Mouse (Mus musculus) stomach, postnatal 0 days (tissue): ENCODE data around the gene Caly. TPM values are rescaled to one million over a fixed set of nuclear protein-coding genes. Genes with fewer than 3 reads are reported as not detected.

Experiments used
- ATAC-seq: fragments of 200-750 bp; cut with Nextera tagmentation; 2 replicates; pipeline ENCODE4 v1.8.0; 2017; ENCODE audit not compliant: low FRiP score, low TSS enrichment
- DNase-seq: peaks from one replicate; pipeline ENCODE4 v3.0.0-alpha.2; 2016; ENCODE audit warnings: low spot score
- H3K27ac ChIP-seq: fragments of 300-500 bp; sonication (generic); replicated peaks from 2 replicates; pipeline ENCODE4 v1.5.1; 2014; ENCODE audit warnings: mild to moderate bottlenecking, control low read depth
- H3K27me3 ChIP-seq: fragments of 300-500 bp; sonication (generic); 2 replicates; pipeline ENCODE4 v1.6.1; 2014; ENCODE audit warnings: low read length; ENCODE audit not compliant: control insufficient read depth, insufficient read depth
- H3K36me3 ChIP-seq: fragments of 300-500 bp; sonication (generic); 2 replicates; pipeline ENCODE4 v1.6.1; 2014; ENCODE audit warnings: low read length, mixed read lengths; ENCODE audit not compliant: control insufficient read depth, insufficient read depth
- H3K4me1 ChIP-seq: fragments of 300-500 bp; sonication (generic); replicated peaks from 2 replicates; pipeline ENCODE4 v1.6.1; 2014; ENCODE audit warnings: antibody characterized with exemption; ENCODE audit not compliant: control insufficient read depth, insufficient read depth
- H3K4me2 ChIP-seq: fragments of 300-500 bp; sonication (generic); replicated peaks from 2 replicates; pipeline ENCODE4 v1.6.1; 2014; ENCODE audit warnings: low read depth, mild to moderate bottlenecking, control low read depth, moderate library complexity
- H3K4me3 ChIP-seq: fragments of 300-500 bp; sonication (generic); 2 replicates; pipeline ENCODE4 v1.5.1; 2014; ENCODE audit warnings: low read depth, low read length, control low read depth
- H3K9ac ChIP-seq: fragments of 300-500 bp; sonication (generic); 2 replicates; pipeline ENCODE4 v1.6.1; 2014; ENCODE audit warnings: mild to moderate bottlenecking, low read length, control low read depth, mixed read lengths
- H3K9me3 ChIP-seq: fragments of 300-500 bp; sonication (generic); 2 replicates; pipeline ENCODE4 v1.6.1; 2016; ENCODE audit warnings: low read length; ENCODE audit not compliant: control insufficient read depth
- CTCF ChIP-seq: IDR thresholded peaks from 2 replicates; pipeline ENCODE4 v1.5.1; 2016; ENCODE audit warnings: antibody characterized with exemption, low read depth, mild to moderate bottlenecking, moderate library complexity
- EP300 ChIP-seq: optimal IDR thresholded peaks from 2 replicates; pipeline ENCODE3; 2016; ENCODE audit warnings: antibody characterized with exemption
- WGBS: fragments of 180-500 bp; shearing (Covaris S2); extraction: QIAGEN DNeasy Blood & Tissue Kit; methylation state at CpG from one replicate; pipeline ENCODE4 v1.1.7; 2014; 5-methylcytosine and 5-hydroxymethylcytosine counted together
- polyA plus RNA-seq: library from polyadenylated mRNA; unstranded; fragments of >200 nt; fragmentation: Nextera tagmentation; extraction: Ambion mirVana; gene quantifications from 2 replicates; pipeline ENCODE4 v1.2.1, GENCODE M21; 2015

Caly gene
- 4.5 and 5.6 TPM in 2 replicates for polyA plus RNA-seq

GRCm38 (mm10) chr7:140082242-140082678 is at the start of gene Caly:
Gene Caly (minus strand): TSS chr7:140082548.
- DNase-seq: peak; percentile 61

GRCm38 (mm10) chr7:140127911-140128310 is 45.6 kb upstream of the Caly start:
- TF ChIP-seq EP300 (no peak), CTCF (no peak)
- ATAC-seq: no peak
- 91% methylated on average over 2 of the region's 2 CpGs for WGBS
- Histone ChIP-seq H3K9me3 (no peaks in the 10 kb centered on the region), H3K27ac (no peak overlapping the region), H3K36me3 (no peaks in the 10 kb centered on the region; the same call in 1 of the 2 replicates), H3K4me3 (no peak overlapping the region), H3K9ac (no peak overlapping the region), H3K4me1 (peaks cover 3% of the 10 kb centered on the region; the same call in 1 of the 2 replicates), H3K27me3 (no peaks in the 10 kb centered on the region), H3K4me2 (no peak overlapping the region)
- DNase-seq: no peak

More at GRCm38 (mm10) chr7:140082242-140082678, at the start of gene Caly:
- ATAC-seq: peak; percentile 62; the same call in 1 of the 2 replicates
- WGBS: 8% methylated on average over 18 of the region's 18 CpGs
- Histone ChIP-seq H3K36me3 (no peaks in the 10 kb centered on the region), H3K4me2 (no peak within 1 kb of the TSS), H3K27ac (no peak within 1 kb of the TSS), H3K4me3 (no peak within 1 kb of the TSS), H3K9ac (no peak within 1 kb of the TSS), H3K27me3 (peaks cover 3% of the 10 kb centered on the region; the same call in 1 of the 2 replicates), H3K9me3 (no peaks in the 10 kb centered on the region), H3K4me1 (no peaks in the 10 kb centered on the region)
- TF ChIP-seq EP300 (no peak), CTCF (peak; percentile 68)

- Histone ChIP-seq H3K27me3 (no peaks in the 10 kb centered on the region), H3K9ac (peak overlapping the region; percentile 32; the same call in 1 of the 2 replicates), H3K27ac (no peak overlapping the region; the same call in 1 of the 2 replicates), H3K36me3 (no peaks in the 10 kb centered on the region; the same call in 1 of the 2 replicates), H3K4me3 (peak overlapping the region; percentile 12; the same call in 1 of the 2 replicates), H3K4me1 (peaks cover 3% of the 10 kb centered on the region; the same call in 1 of the 2 replicates), H3K4me2 (peak overlapping the region; percentile 31), H3K9me3 (no peaks in the 10 kb centered on the region)
- WGBS: 63% methylated on average over 3 of the region's 3 CpGs
- DNase-seq (no peak), ATAC-seq (no peak; the same call in 1 of the 2 replicates)
- TF ChIP-seq CTCF: no peak
- no peak for TF ChIP-seq EP300
These were observed 44.6 kb upstream of the Caly start for GRCm38 (mm10) chr7:140126934-140127333.

DNA sequence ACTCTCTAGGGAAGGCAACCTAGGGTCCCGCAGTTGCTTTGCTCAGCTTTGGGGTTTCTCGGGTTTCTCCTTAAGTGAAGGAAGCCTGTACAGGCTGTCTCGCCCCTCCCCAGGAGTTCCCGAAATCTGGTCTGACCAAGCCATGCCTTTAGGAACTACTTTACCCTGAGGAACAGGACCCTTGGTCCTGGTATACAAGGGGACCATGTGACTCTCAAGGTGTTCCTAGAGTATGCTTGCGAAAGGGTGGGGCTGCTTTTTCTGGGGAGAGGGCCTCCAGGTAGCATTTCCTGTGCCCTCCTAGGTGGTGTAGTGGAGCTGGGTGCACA is 43.6 kb upstream of the Caly start:
- peak overlapping the region; percentile 89 for H3K9ac ChIP-seq
- peaks cover 3% of the 10 kb centered on the region; the same call in 1 of the 2 replicates for H3K4me1 ChIP-seq
- peak overlapping the region; percentile 85 for H3K4me3 ChIP-seq
- no peaks in the 10 kb centered on the region for H3K36me3 ChIP-seq
- H3K27me3 ChIP-seq: no peaks in the 10 kb centered on the region
- TF ChIP-seq EP300 (no peak), CTCF (no peak)
- peak overlapping the region; percentile 88 for H3K27ac ChIP-seq
- ATAC-seq (peak; percentile 2; the same call in 1 of the 2 replicates), DNase-seq (peak; percentile 26)
- 5% methylated on average over 5 of the region's 5 CpGs for WGBS
- H3K4me2 ChIP-seq: peak overlapping the region; percentile 81
- H3K9me3 ChIP-seq: no peaks in the 10 kb centered on the region

- H3K27me3 ChIP-seq: no peaks in the 10 kb centered on the region
- no peaks in the 10 kb centered on the region for H3K9me3 ChIP-seq
- ATAC-seq (peak; percentile 94), DNase-seq (peak; percentile 99)
- H3K4me1 ChIP-seq: peaks cover 3% of the 10 kb centered on the region; the same call in 1 of the 2 replicates
- peak overlapping the region; percentile 88 for H3K27ac ChIP-seq
- WGBS: 2% methylated on average over 39 of the region's 40 CpGs
- H3K9ac ChIP-seq: peak overlapping the region; percentile 89
- peak overlapping the region; percentile 85 for H3K4me3 ChIP-seq
- H3K4me2 ChIP-seq: peak overlapping the region; percentile 81
- no peaks in the 10 kb centered on the region for H3K36me3 ChIP-seq
- TF ChIP-seq EP300 (no peak), CTCF (no peak)
These were observed 43.1 kb upstream of the Caly start for GRCm38 (mm10) chr7:140125278-140126021.

GRCm38 (mm10) chr7:140124382-140124781 is 42.0 kb upstream of the Caly start:
- peaks cover 3% of the 10 kb centered on the region; the same call in 1 of the 2 replicates for H3K4me1 ChIP-seq
- no peak overlapping the region for H3K4me2 ChIP-seq
- no peak overlapping the region for H3K9ac ChIP-seq
- DNase-seq (no peak), ATAC-seq (no peak)
- no peaks in the 10 kb centered on the region for H3K36me3 ChIP-seq
- no peak overlapping the region for H3K4me3 ChIP-seq
- H3K27ac ChIP-seq: no peak overlapping the region
- TF ChIP-seq CTCF (no peak), EP300 (no peak)
- WGBS: 77% methylated on average over 1 of the region's 1 CpGs
- H3K27me3 ChIP-seq: no peaks in the 10 kb centered on the region
- H3K9me3 ChIP-seq: no peaks in the 10 kb centered on the region
